Mouse (Mus musculus) liver, embryonic 16.5 days (tissue): ENCODE results near the gene Slc41a3. TPM values are rescaled to one million over a fixed set of nuclear protein-coding genes. Genes with fewer than 3 reads are reported as not detected.
A peak's percentile ranks its signal among the peaks of the same experiment; 100 is the strongest.

Experiments
- ATAC-seq: fragments of 200-750 bp; cut with Nextera tagmentation; 2 replicates; pipeline ENCODE4 v1.8.0; 2017; ENCODE audit warnings: low read depth, mild to moderate bottlenecking, moderate number of reproducible peaks, moderate library complexity
- H3K27ac ChIP-seq: fragments of 300-500 bp; sonication (generic); 2 replicates; pipeline ENCODE4 v1.5.1; 2014; ENCODE audit warnings: mild to moderate bottlenecking, low read length
- H3K27me3 ChIP-seq: fragments of 300-500 bp; sonication (generic); 2 replicates; pipeline ENCODE4 v1.6.1; 2014; ENCODE audit warnings: low read depth, low read length, mixed read lengths; ENCODE audit not compliant: control insufficient read depth, insufficient read depth
- H3K36me3 ChIP-seq: fragments of 300-500 bp; sonication (generic); 2 replicates; pipeline ENCODE4 v1.6.1; 2014; ENCODE audit warnings: mild to moderate bottlenecking; ENCODE audit not compliant: control insufficient read depth, insufficient read depth
- H3K4me1 ChIP-seq: fragments of 300-500 bp; sonication (generic); 2 replicates; pipeline ENCODE4 v1.6.1; 2014; ENCODE audit warnings: low read depth, low read length, mixed read lengths; ENCODE audit not compliant: control insufficient read depth
- H3K4me2 ChIP-seq: fragments of 300-500 bp; sonication (generic); 2 replicates; pipeline ENCODE4 v1.6.1; 2014; ENCODE audit warnings: low read depth, low read length, mixed read lengths
- H3K4me3 ChIP-seq: fragments of 300-500 bp; sonication (generic); 2 replicates; pipeline ENCODE4 v1.5.1; 2014; ENCODE audit warnings: low read depth, mild to moderate bottlenecking, low read length
- H3K9ac ChIP-seq: fragments of 300-500 bp; sonication (generic); 2 replicates; pipeline ENCODE4 v1.6.1; 2014; ENCODE audit warnings: low read depth, low read length
- H3K9me3 ChIP-seq: fragments of 300-500 bp; sonication (generic); replicated peaks from 2 replicates; pipeline ENCODE4 v1.6.1; 2016; ENCODE audit warnings: low read length; ENCODE audit not compliant: control insufficient read depth
- WGBS: fragments of 180-500 bp; shearing (Covaris S2); extraction: QIAGEN DNeasy Blood & Tissue Kit; methylation state at CpG from one replicate; pipeline ENCODE4 v1.1.7; 2014; ENCODE audit not compliant: insufficient replicate concordance; 5-methylcytosine and 5-hydroxymethylcytosine counted together
- polyA plus RNA-seq: library from polyadenylated mRNA; unstranded; fragments of >200 nt; fragmentation: Nextera tagmentation; extraction: Ambion mirVana; gene quantifications from 2 replicates; pipeline ENCODE4 v1.2.1, GENCODE M21; 2015

Gene Slc41a3
- polyA plus RNA-seq: 46.0 and 49.8 TPM in 2 replicates

- H3K4me3 ChIP-seq: peak within 1 kb of the TSS; percentile 78
- H3K4me1 ChIP-seq: peaks cover 57% of the 10 kb centered on the region
- peak within 1 kb of the TSS; percentile 88 for H3K4me2 ChIP-seq
- peak; percentile 87 for ATAC-seq
- H3K9ac ChIP-seq: peak within 1 kb of the TSS; percentile 81
- WGBS: 2% methylated on average over 47 of the region's 49 CpGs
- no peaks in the 10 kb centered on the region for H3K27me3 ChIP-seq
- no peaks in the 10 kb centered on the region for H3K9me3 ChIP-seq
- peak within 1 kb of the TSS; percentile 89 for H3K27ac ChIP-seq
- H3K36me3 ChIP-seq: no peaks in the 10 kb centered on the region
These were observed at the start of gene Slc41a3 for GRCm38 (mm10) chr6:90604533-90605297. TSS of gene Slc41a3 (plus strand) at chr6:90604725.

- no peak for ATAC-seq
- WGBS: 43% methylated on average over 2 of the region's 2 CpGs
- Histone ChIP-seq H3K27ac (no peak overlapping the region), H3K27me3 (no peaks in the 10 kb centered on the region), H3K4me1 (peaks cover 3% of the 10 kb centered on the region), H3K4me2 (no peak overlapping the region; the same call in 1 of the 2 replicates), H3K9me3 (no peaks in the 10 kb centered on the region), H3K9ac (no peak overlapping the region), H3K36me3 (no peaks in the 10 kb centered on the region), H3K4me3 (no peak overlapping the region)
These were observed 47.9 kb upstream of the Slc41a3 start for GRCm38 (mm10) chr6:90556534-90557058.

GRCm38 (mm10) chr6:90557077-90557476 lies 47.4 kb upstream of the Slc41a3 start:
- WGBS: 72% methylated on average over 7 of the region's 7 CpGs
- H3K27ac ChIP-seq: no peak overlapping the region
- ATAC-seq: no peak

GRCm38 (mm10) chr6:90557829-90558693 lies 46.5 kb upstream of the Slc41a3 start:
- Histone ChIP-seq H3K9me3 (no peaks in the 10 kb centered on the region), H3K4me1 (peaks cover 3% of the 10 kb centered on the region), H3K4me3 (no peak overlapping the region), H3K4me2 (no peak overlapping the region), H3K9ac (no peak overlapping the region), H3K36me3 (no peaks in the 10 kb centered on the region), H3K27ac (no peak overlapping the region), H3K27me3 (no peaks in the 10 kb centered on the region)
- 50% methylated on average over 6 of the region's 6 CpGs for WGBS
- peak; percentile 73 for ATAC-seq

More at GRCm38 (mm10) chr6:90557077-90557476, 47.4 kb upstream of the Slc41a3 start:
- Histone ChIP-seq H3K9me3 (no peaks in the 10 kb centered on the region), H3K4me1 (peaks cover 3% of the 10 kb centered on the region), H3K36me3 (no peaks in the 10 kb centered on the region), H3K27me3 (no peaks in the 10 kb centered on the region), H3K4me3 (no peak overlapping the region), H3K4me2 (no peak overlapping the region), H3K9ac (no peak overlapping the region)

- Histone ChIP-seq H3K27ac (no peak overlapping the region), H3K9me3 (no peaks in the 10 kb centered on the region), H3K9ac (no peak overlapping the region), H3K4me2 (no peak overlapping the region), H3K4me3 (no peak overlapping the region), H3K27me3 (no peaks in the 10 kb centered on the region), H3K4me1 (peaks cover 3% of the 10 kb centered on the region), H3K36me3 (no peaks in the 10 kb centered on the region)
- ATAC-seq: no peak
- WGBS: 20% methylated on average over 3 of the region's 3 CpGs
These were observed 44.0 kb upstream of the Slc41a3 start for GRCm38 (mm10) chr6:90560390-90561058.

GRCm38 (mm10) chr6:90561234-90561781 lies 43.2 kb upstream of the Slc41a3 start:
- WGBS: 30% methylated on average over 2 of the region's 2 CpGs

GRCm38 (mm10) chr6:90564240-90564639 lies 40.3 kb upstream of the Slc41a3 start:
- H3K36me3 ChIP-seq: no peaks in the 10 kb centered on the region
- ATAC-seq: no peak
- H3K4me2 ChIP-seq: no peak overlapping the region
- H3K27ac ChIP-seq: no peak overlapping the region
- H3K4me1 ChIP-seq: no peaks in the 10 kb centered on the region
- no peaks in the 10 kb centered on the region for H3K9me3 ChIP-seq
- no peaks in the 10 kb centered on the region for H3K27me3 ChIP-seq
- H3K9ac ChIP-seq: no peak overlapping the region
- 64% methylated on average over 9 of the region's 9 CpGs for WGBS
- no peak overlapping the region for H3K4me3 ChIP-seq

More at GRCm38 (mm10) chr6:90561234-90561781, 43.2 kb upstream of the Slc41a3 start:
- H3K4me1 ChIP-seq: peaks cover 3% of the 10 kb centered on the region
- H3K36me3 ChIP-seq: no peaks in the 10 kb centered on the region
- H3K9me3 ChIP-seq: no peaks in the 10 kb centered on the region
- H3K27ac ChIP-seq: no peak overlapping the region
- H3K4me3 ChIP-seq: no peak overlapping the region
- no peak for ATAC-seq
- H3K9ac ChIP-seq: no peak overlapping the region
- H3K4me2 ChIP-seq: no peak overlapping the region
- H3K27me3 ChIP-seq: no peaks in the 10 kb centered on the region

GRCm38 (mm10) chr6:90565357-90566215 lies 38.9 kb upstream of the Slc41a3 start:
- WGBS: 58% methylated on average over 13 of the region's 13 CpGs
- H3K27ac ChIP-seq: no peak overlapping the region
- H3K9me3 ChIP-seq: no peaks in the 10 kb centered on the region
- H3K27me3 ChIP-seq: no peaks in the 10 kb centered on the region
- no peak overlapping the region for H3K9ac ChIP-seq
- H3K4me3 ChIP-seq: no peak overlapping the region
- no peaks in the 10 kb centered on the region for H3K36me3 ChIP-seq
- no peak overlapping the region for H3K4me2 ChIP-seq
- no peak for ATAC-seq
- no peaks in the 10 kb centered on the region for H3K4me1 ChIP-seq
